Mouse (Mus musculus): ENCODE measurements around the gene Olfr1373. TPM values are rescaled to one million over a fixed set of nuclear protein-coding genes. Genes with fewer than 3 reads are reported as not detected.
"Not testable (repeated sequence)": the region's sequence is repeated elsewhere in the genome, so short reads cannot be mapped to it uniquely, and the experiment has no call there.

The Olfr1373 gene
- not detected in 2 replicates for polyA plus RNA-seq (2015; fragmentation: Nextera tagmentation; extraction: Ambion mirVana)

DNA sequence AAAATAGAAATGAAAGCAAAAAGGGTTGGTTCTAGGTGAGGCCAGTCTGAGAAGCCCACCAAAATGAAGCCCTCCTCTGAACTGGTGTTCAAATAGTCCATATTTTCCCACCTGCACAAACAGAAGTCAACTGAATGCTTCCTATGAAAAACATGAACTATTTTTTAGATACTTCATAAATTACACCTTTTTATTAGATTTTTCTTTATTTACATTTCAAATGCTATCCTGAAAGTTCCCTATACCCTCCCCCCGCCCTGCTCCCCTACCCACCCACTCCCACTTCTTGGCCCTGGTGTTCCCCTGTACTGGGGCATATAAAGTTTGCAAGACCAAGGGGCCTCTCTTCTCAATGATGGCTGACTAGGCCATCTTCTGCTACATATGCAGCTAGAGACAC lies at the start of gene Olfr1373:
Gene Olfr1373, minus strand, starts transcription at position 101 of the 400 bp plus-strand sequence.
- not testable (repeated sequence) for H3K9ac ChIP-seq (ENCODE audit: low read depth, low read length); H3K4me1 ChIP-seq (ENCODE audit: control insufficient read depth, insufficient read depth, low read depth, low read length); H3K27ac ChIP-seq (ENCODE audit: low read depth, low read length); H3K9me3 ChIP-seq (ENCODE audit: control insufficient read depth, low read length); H3K4me2 ChIP-seq (ENCODE audit: low read length); H3K36me3 ChIP-seq (ENCODE audit: control insufficient read depth, insufficient read depth, low read length); ATAC-seq; H3K27me3 ChIP-seq (replicated peaks; ENCODE audit: control insufficient read depth, insufficient read depth, low read length); H3K4me3 ChIP-seq (ENCODE audit: low read length)
- 100% methylated on average over 1 of the region's 1 CpGs for WGBS

GRCm38 (mm10) chr11:52180651-52181050 lies 35.3 kb upstream of the Olfr1373 start:
- not testable (repeated sequence) for H3K9ac ChIP-seq (ENCODE audit: low read depth, low read length); H3K27me3 ChIP-seq (replicated peaks; ENCODE audit: control insufficient read depth, insufficient read depth, low read length); H3K9me3 ChIP-seq (ENCODE audit: control insufficient read depth, low read length); H3K27ac ChIP-seq (ENCODE audit: low read depth, low read length); H3K36me3 ChIP-seq (ENCODE audit: control insufficient read depth, insufficient read depth, low read length); H3K4me2 ChIP-seq (ENCODE audit: low read length); H3K4me3 ChIP-seq (ENCODE audit: low read length); H3K4me1 ChIP-seq (ENCODE audit: control insufficient read depth, insufficient read depth, low read depth, low read length); ATAC-seq
- 94% methylated on average over 4 of the region's 4 CpGs for WGBS

GRCm38 (mm10) chr11:52179897-52180296 lies 34.6 kb upstream of the Olfr1373 start:
- not testable (repeated sequence) for H3K36me3 ChIP-seq (ENCODE audit: control insufficient read depth, insufficient read depth, low read length); H3K4me2 ChIP-seq (ENCODE audit: low read length); ATAC-seq; H3K27ac ChIP-seq (ENCODE audit: low read depth, low read length); H3K9ac ChIP-seq (ENCODE audit: low read depth, low read length); H3K4me1 ChIP-seq (ENCODE audit: control insufficient read depth, insufficient read depth, low read depth, low read length); H3K4me3 ChIP-seq (ENCODE audit: low read length); H3K27me3 ChIP-seq (replicated peaks; ENCODE audit: control insufficient read depth, insufficient read depth, low read length); H3K9me3 ChIP-seq (ENCODE audit: control insufficient read depth, low read length)
- WGBS = 80% methylated on average over 1 of the region's 3 CpGs

- Histone ChIP-seq H3K4me3 (ENCODE audit: low read length) (peak overlapping the region; percentile 42), H3K27me3 (replicated peaks; ENCODE audit: control insufficient read depth, insufficient read depth, low read length) (peaks cover 11% of the 10 kb centered on the region), H3K36me3 (ENCODE audit: control insufficient read depth, insufficient read depth, low read length) (no peaks in the 10 kb centered on the region), H3K9me3 (ENCODE audit: control insufficient read depth, low read length) (no peaks in the 10 kb centered on the region), H3K4me2 (ENCODE audit: low read length) (peak overlapping the region; percentile 67), H3K9ac (ENCODE audit: low read depth, low read length) (no peak overlapping the region; the same call in 1 of the 2 replicates), H3K4me1 (ENCODE audit: control insufficient read depth, insufficient read depth, low read depth, low read length) (peaks cover 3% of the 10 kb centered on the region; the same call in 1 of the 2 replicates), H3K27ac (ENCODE audit: low read depth, low read length) (no peak overlapping the region)
- WGBS = 20% methylated on average over 12 of the region's 12 CpGs
- no peak for ATAC-seq
These were observed 23.1 kb upstream of the Olfr1373 start for GRCm38 (mm10) chr11:52168461-52168860.

DNA sequence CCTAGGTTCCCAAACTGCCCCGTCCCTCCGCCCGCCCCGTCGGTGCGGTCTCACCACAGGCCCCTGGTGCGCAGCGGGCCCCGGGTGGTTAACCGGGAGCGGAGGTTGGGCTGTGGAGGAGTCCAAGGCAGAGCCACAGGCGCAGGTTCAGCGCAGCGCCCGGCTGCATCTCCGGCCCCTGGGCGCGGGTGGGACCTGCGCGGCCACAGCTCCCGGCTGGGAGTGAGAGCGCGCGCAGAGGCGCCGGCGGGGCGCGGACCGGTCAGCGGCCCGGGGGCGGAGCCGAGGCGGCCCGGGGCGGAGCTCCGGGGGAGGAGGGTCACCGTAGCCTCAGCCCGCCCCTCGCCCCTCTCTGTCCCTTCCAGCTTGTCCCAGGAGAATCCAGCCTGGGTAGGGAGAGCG lies 22.6 kb upstream of the Olfr1373 start:
- H3K9me3 ChIP-seq (ENCODE audit: control insufficient read depth, low read length); H3K27ac ChIP-seq (ENCODE audit: low read depth, low read length); H3K36me3 ChIP-seq (ENCODE audit: control insufficient read depth, insufficient read depth, low read length); H3K4me1 ChIP-seq (ENCODE audit: control insufficient read depth, insufficient read depth, low read depth, low read length): not testable (repeated sequence)
- 4% methylated on average over 21 of the region's 42 CpGs for WGBS
- peak overlapping the region; percentile 35; the same call in 1 of the 2 replicates for H3K9ac ChIP-seq (ENCODE audit: low read depth, low read length)
- H3K4me3 ChIP-seq (ENCODE audit: low read length) = peak overlapping the region; percentile 42
- peaks cover 11% of the 10 kb centered on the region for H3K27me3 ChIP-seq (replicated peaks; ENCODE audit: control insufficient read depth, insufficient read depth, low read length)
- H3K4me2 ChIP-seq (ENCODE audit: low read length) = peak overlapping the region; percentile 67
- ATAC-seq = peak; percentile 50

DNA sequence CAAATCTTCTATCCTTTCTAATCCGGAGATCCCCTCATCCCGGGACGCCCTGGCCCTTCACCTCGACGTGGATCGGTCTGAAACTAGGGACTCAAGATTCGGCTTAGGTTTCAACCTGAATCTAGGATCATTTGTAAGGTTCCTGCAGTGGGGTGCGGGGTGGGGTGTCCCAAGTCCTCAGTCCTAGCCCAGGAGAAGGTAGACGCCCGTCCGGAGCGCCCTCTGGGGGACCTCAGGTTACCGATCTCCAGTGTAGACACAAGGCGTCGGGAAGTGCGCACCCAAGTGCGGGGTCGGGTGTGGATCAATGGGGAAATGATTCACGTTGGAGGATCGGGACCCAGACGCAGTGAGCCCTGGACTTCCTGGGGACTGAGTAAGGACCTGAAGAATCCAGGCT lies 21.8 kb upstream of the Olfr1373 start:
- Histone ChIP-seq H3K27me3 (replicated peaks; ENCODE audit: control insufficient read depth, insufficient read depth, low read length) (peaks cover 11% of the 10 kb centered on the region), H3K9me3 (ENCODE audit: control insufficient read depth, low read length) (no peaks in the 10 kb centered on the region), H3K9ac (ENCODE audit: low read depth, low read length) (no peak overlapping the region), H3K4me1 (ENCODE audit: control insufficient read depth, insufficient read depth, low read depth, low read length) (peaks cover 3% of the 10 kb centered on the region; the same call in 1 of the 2 replicates), H3K4me2 (ENCODE audit: low read length) (no peak overlapping the region), H3K4me3 (ENCODE audit: low read length) (no peak overlapping the region), H3K36me3 (ENCODE audit: control insufficient read depth, insufficient read depth, low read length) (no peaks in the 10 kb centered on the region), H3K27ac (ENCODE audit: low read depth, low read length) (no peak overlapping the region)
- 2% methylated on average over 21 of the region's 21 CpGs for WGBS
- no peak for ATAC-seq

DNA sequence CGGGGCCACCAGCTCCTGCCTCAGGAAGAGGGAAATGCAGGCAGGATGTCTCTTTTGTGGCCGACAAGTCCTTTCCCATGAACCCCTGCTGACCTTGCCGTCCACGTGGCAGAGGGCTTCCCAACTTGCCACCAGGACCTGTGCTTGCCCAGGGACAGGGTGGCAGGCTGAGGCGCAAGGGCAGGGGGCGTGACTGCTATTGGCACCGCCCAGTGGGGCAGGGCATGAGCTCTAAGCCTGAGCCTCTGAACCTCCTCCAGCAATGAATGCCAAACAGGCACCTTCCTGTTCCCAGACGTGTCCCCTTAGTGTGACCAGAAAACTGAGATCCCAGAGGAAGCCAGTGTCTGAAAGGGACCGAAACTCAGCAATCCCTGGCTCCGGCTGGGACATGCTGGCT lies 18.6 kb upstream of the Olfr1373 start:
- WGBS = 37% methylated on average over 10 of the region's 10 CpGs
- no peak for ATAC-seq
- H3K9ac ChIP-seq (ENCODE audit: low read depth, low read length) = no peak overlapping the region
- H3K36me3 ChIP-seq (ENCODE audit: control insufficient read depth, insufficient read depth, low read length) = no peaks in the 10 kb centered on the region
- no peaks in the 10 kb centered on the region for H3K9me3 ChIP-seq (ENCODE audit: control insufficient read depth, low read length)
- no peak overlapping the region for H3K4me2 ChIP-seq (ENCODE audit: low read length)
- peaks cover 3% of the 10 kb centered on the region; the same call in 1 of the 2 replicates for H3K4me1 ChIP-seq (ENCODE audit: control insufficient read depth, insufficient read depth, low read depth, low read length)
- no peak overlapping the region for H3K27ac ChIP-seq (ENCODE audit: low read depth, low read length)
- no peak overlapping the region for H3K4me3 ChIP-seq (ENCODE audit: low read length)
- peaks cover 6% of the 10 kb centered on the region for H3K27me3 ChIP-seq (replicated peaks; ENCODE audit: control insufficient read depth, insufficient read depth, low read length)

DNA sequence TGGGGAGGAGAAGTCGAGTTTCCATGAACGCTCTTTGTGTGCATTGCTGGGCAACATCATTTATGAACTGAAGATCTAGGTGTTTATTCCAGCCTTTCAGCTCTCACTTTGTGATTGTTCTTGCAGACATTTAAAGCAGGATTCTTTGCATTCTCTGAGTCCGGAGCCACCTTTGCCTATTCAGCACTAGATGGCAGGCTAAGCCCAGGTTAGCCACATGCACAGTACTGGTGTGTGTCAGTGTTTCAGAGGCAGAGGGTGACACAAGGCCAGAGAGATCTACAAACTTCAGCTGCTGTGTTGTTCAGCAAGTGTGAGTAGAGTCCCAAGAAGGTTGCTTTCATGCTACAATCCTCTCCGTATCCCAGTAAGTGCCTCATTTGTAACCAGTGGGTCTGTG lies 1.7 kb downstream of the Olfr1373 start:
- not testable (repeated sequence) for H3K9me3 ChIP-seq (ENCODE audit: control insufficient read depth, low read length); H3K4me1 ChIP-seq (ENCODE audit: control insufficient read depth, insufficient read depth, low read depth, low read length); H3K4me3 ChIP-seq (ENCODE audit: low read length); H3K27ac ChIP-seq (ENCODE audit: low read depth, low read length); H3K27me3 ChIP-seq (replicated peaks; ENCODE audit: control insufficient read depth, insufficient read depth, low read length); H3K4me2 ChIP-seq (ENCODE audit: low read length); H3K9ac ChIP-seq (ENCODE audit: low read depth, low read length); H3K36me3 ChIP-seq (ENCODE audit: control insufficient read depth, insufficient read depth, low read length)
- ATAC-seq = peak; percentile 89
- WGBS = 44% methylated on average over 4 of the region's 4 CpGs

DNA sequence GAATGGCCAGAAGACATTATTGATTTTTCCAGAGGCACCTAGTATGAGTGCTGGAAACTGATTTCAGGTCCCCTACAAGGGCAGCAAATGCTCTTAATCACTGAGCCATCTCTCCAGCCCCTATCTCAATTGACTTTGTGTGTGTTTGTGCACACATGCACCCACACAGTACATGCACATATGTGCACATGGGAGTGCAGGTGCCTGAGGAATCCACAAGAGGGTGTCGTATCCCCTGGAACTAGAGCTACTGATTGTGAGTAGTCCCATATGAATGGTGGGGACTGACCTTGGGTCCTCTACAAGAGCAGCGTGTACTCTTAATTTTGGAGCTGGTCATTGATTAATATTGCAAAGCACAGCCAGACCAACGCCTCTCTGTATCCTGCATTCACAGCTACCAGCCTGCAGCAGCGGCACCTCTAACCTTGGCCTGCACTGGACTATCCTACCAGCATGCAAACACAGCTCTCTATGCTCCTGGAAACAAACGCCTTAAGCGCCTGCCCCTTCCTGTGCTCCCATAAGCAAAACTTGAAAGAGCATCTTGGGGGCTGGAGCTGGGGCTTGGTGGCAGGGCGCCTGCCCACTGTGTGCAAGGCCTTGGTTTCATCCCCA lies 14.8 kb downstream of the Olfr1373 start:
- whole genome bisulfite sequencing = 81% methylated on average over 7 of the region's 7 CpGs
- no peak overlapping the region for H3K4me2 ChIP-seq (ENCODE audit: low read length)
- no peak overlapping the region for H3K9ac ChIP-seq (ENCODE audit: low read depth, low read length)
- H3K4me3 ChIP-seq (ENCODE audit: low read length) = no peak overlapping the region
- no peaks in the 10 kb centered on the region for H3K36me3 ChIP-seq (ENCODE audit: control insufficient read depth, insufficient read depth, low read length)
- H3K9me3 ChIP-seq (ENCODE audit: control insufficient read depth, low read length) = peaks cover 4% of the 10 kb centered on the region
- no peaks in the 10 kb centered on the region for H3K27me3 ChIP-seq (replicated peaks; ENCODE audit: control insufficient read depth, insufficient read depth, low read length)
- no peak for ATAC-seq
- no peak overlapping the region for H3K27ac ChIP-seq (ENCODE audit: low read depth, low read length)
- no peaks in the 10 kb centered on the region; the same call in 1 of the 2 replicates for H3K4me1 ChIP-seq (ENCODE audit: control insufficient read depth, insufficient read depth, low read depth, low read length)
